Comparison of ENCODE assay signal across 8 mouse cellular contexts in genomic region chr7:98837901-98838300, GRCm38 (mm10). TPM values are rescaled to one million over a fixed set of nuclear protein-coding genes. Genes with fewer than 3 reads are reported as not detected.
A peak's percentile ranks its signal among the peaks of the same experiment; 100 is the strongest.
DNase-seq lines count a peak whose midpoint lies in the region; ATAC-seq and TF ChIP-seq lines count a peak whose summit lies in the region.

No protein-coding gene starts in this region.

- H3K27me3 ChIP-seq in forebrain, embryonic 13.5 days, result peaks cover 96% of the 10 kb centered on the region
- H3K27me3 ChIP-seq in heart, postnatal 0 days (ENCODE audit: control insufficient read depth, insufficient read depth, low read length), result peaks cover 46% of the 10 kb centered on the region
- peaks cover 88% of the 10 kb centered on the region for H3K27me3 ChIP-seq in liver, embryonic 16.5 days (ENCODE audit: control insufficient read depth, insufficient read depth, low read depth, low read length)
- peaks cover 88% of the 10 kb centered on the region for H3K27me3 ChIP-seq in neural tube, embryonic 15.5 days (replicated peaks)

- WGBS in forebrain, embryonic 13.5 days, result 1% methylated on average over 17 of the region's 17 CpGs
- WGBS in heart, postnatal 0 days, result under 1% methylated on average over 17 of the region's 17 CpGs
- WGBS in liver, embryonic 16.5 days (ENCODE audit: insufficient replicate concordance), result 3% methylated on average over 17 of the region's 17 CpGs
- 2% methylated on average over 17 of the region's 17 CpGs for WGBS in neural tube, embryonic 15.5 days

- H3K4me1 ChIP-seq in forebrain, embryonic 13.5 days, result peaks cover 52% of the 10 kb centered on the region
- H3K4me1 ChIP-seq in heart, postnatal 0 days (ENCODE audit: control insufficient read depth, insufficient read depth), result peaks cover 32% of the 10 kb centered on the region
- H3K4me1 ChIP-seq in liver, embryonic 16.5 days (ENCODE audit: control insufficient read depth, low read depth, low read length), result no peaks in the 10 kb centered on the region; the same call in 1 of the 2 replicates
- peaks cover 57% of the 10 kb centered on the region for H3K4me1 ChIP-seq in neural tube, embryonic 15.5 days

- H3K9me3 ChIP-seq in forebrain, embryonic 13.5 days (replicated peaks), result no peaks in the 10 kb centered on the region
- no peaks in the 10 kb centered on the region for H3K9me3 ChIP-seq in heart, postnatal 0 days (replicated peaks; ENCODE audit: control insufficient read depth, low read length)
- H3K9me3 ChIP-seq in liver, embryonic 16.5 days (replicated peaks; ENCODE audit: control insufficient read depth, low read length), result no peaks in the 10 kb centered on the region
- no peaks in the 10 kb centered on the region for H3K9me3 ChIP-seq in neural tube, embryonic 15.5 days (replicated peaks)

- peak; percentile 81 for ATAC-seq in forebrain, embryonic 13.5 days
- peak; percentile 66 for ATAC-seq in heart, postnatal 0 days (ENCODE audit: insufficient read depth, low read depth)
- ATAC-seq in liver, embryonic 16.5 days (ENCODE audit: low read depth), result 0 out of 2 replicates have a peak, but pooled peaks have one; percentile 41
- ATAC-seq in neural tube, embryonic 15.5 days (ENCODE audit: low FRiP score), result peak; percentile 78

- no peak for TF ChIP-seq EP300 in heart, postnatal 0 days (IDR thresholded peaks at IDR 0.05; ENCODE audit: low read depth)

- no peaks in the 10 kb centered on the region for H3K36me3 ChIP-seq in forebrain, embryonic 13.5 days (ENCODE audit: poor library complexity, severe bottlenecking)
- H3K36me3 ChIP-seq in heart, postnatal 0 days (replicated peaks; ENCODE audit: control insufficient read depth, insufficient read depth, low read length), result no peaks in the 10 kb centered on the region
- H3K36me3 ChIP-seq in liver, embryonic 16.5 days (ENCODE audit: control insufficient read depth, insufficient read depth), result no peaks in the 10 kb centered on the region
- H3K36me3 ChIP-seq in neural tube, embryonic 15.5 days, result no peaks in the 10 kb centered on the region

- H3K9ac ChIP-seq in forebrain, embryonic 13.5 days, result peak overlapping the region; percentile 27; the same call in 1 of the 2 replicates
- H3K9ac ChIP-seq in heart, postnatal 0 days (replicated peaks; ENCODE audit: low read depth, low read length), result no peak overlapping the region
- H3K9ac ChIP-seq in liver, embryonic 16.5 days (ENCODE audit: low read depth, low read length), result no peak overlapping the region
- 0 out of 2 replicates have a peak overlapping the region, but pooled peaks have one; percentile 55 for H3K9ac ChIP-seq in neural tube, embryonic 15.5 days (replicated peaks)

- H3K4me3 ChIP-seq in forebrain, embryonic 13.5 days, result peak overlapping the region; percentile 48
- H3K4me3 ChIP-seq in heart, postnatal 0 days (ENCODE audit: low read depth, low read length), result peak overlapping the region; percentile 60
- H3K4me3 ChIP-seq in liver, embryonic 16.5 days (ENCODE audit: low read depth, low read length), result no peak overlapping the region
- H3K4me3 ChIP-seq in neural tube, embryonic 15.5 days (replicated peaks), result peak overlapping the region; percentile 52

- H3K4me2 ChIP-seq in forebrain, embryonic 13.5 days, result peak overlapping the region; percentile 86
- H3K4me2 ChIP-seq in heart, postnatal 0 days (ENCODE audit: low read depth, low read length), result peak overlapping the region; percentile 94
- peak overlapping the region; percentile 54; the same call in 1 of the 2 replicates for H3K4me2 ChIP-seq in liver, embryonic 16.5 days (ENCODE audit: low read depth, low read length)
- peak overlapping the region; percentile 95 for H3K4me2 ChIP-seq in neural tube, embryonic 15.5 days

- no peak overlapping the region for H3K27ac ChIP-seq in forebrain, embryonic 13.5 days
- H3K27ac ChIP-seq in heart, postnatal 0 days (ENCODE audit: low read depth), result no peak overlapping the region
- no peak overlapping the region for H3K27ac ChIP-seq in liver, embryonic 16.5 days (ENCODE audit: low read length)
- H3K27ac ChIP-seq in neural tube, embryonic 15.5 days (replicated peaks), result no peak overlapping the region

- TF ChIP-seq CTCF in heart, postnatal 0 days (IDR thresholded peaks at IDR 0.05; ENCODE audit: low read depth), result peak; percentile 79

- DNase-seq in CD8-positive naive resting alpha-beta T cell, adult 2 months (ENCODE audit: low read depth in 2 of 2, low spot score in 2 of 2), result peak; percentile 41 to 59
- DNase-seq in c-Kit-positive CD71-positive TER-119-negative erythroid progenitor cells, embryonic 14.5 days (ENCODE audit: low read depth), result peak; percentile 28
- DNase-seq in heart, postnatal 0 days (ENCODE audit: low spot score), result peak; percentile 87
- DNase-seq in kidney, postnatal 36 days, result peak; percentile 80 to 93
- DNase-seq in thymus, adult 18-20 months, result peak; percentile 23 to 48

RNA-seq across cellular contexts. Expression of gene Wnt11, which starts 3.0 kb away (rescaled TPM):
- 0.19 and 0.23 TPM in 2 replicates for polyA plus RNA-seq in forebrain, embryonic 13.5 days (2015; fragmentation: Nextera tagmentation; extraction: Ambion mirVana)
- total RNA-seq in heart, postnatal 0 days (2014; rRNA removed; ENCODE audit: low replicate concordance), result 22.9 and 33.9 TPM in 2 replicates
- 4.3 and 4.4 TPM in 2 replicates for polyA plus RNA-seq in heart, postnatal 0 days (2015; fragmentation: Nextera tagmentation; extraction: Ambion mirVana)
- 0.20 and 0.25 TPM in 2 replicates for polyA plus RNA-seq in liver, embryonic 16.5 days (2015; fragmentation: Nextera tagmentation; extraction: Ambion mirVana)
- 1.9 and 2.5 TPM in 2 replicates for polyA plus RNA-seq in neural tube, embryonic 15.5 days (2015; fragmentation: Nextera tagmentation; extraction: Ambion mirVana)

Comparison
In these comparisons a context has a peak if more than half of its experiments do, and no peak if none do; other contexts are left out.
1. DNase-seq: peak in every context shown above with its lines; median percentile 87 in heart, postnatal 0 days; 86 in kidney, postnatal 36 days; 50 in CD8-positive naive resting alpha-beta T cell, adult 2 months; 36 in thymus, adult 18-20 months; 28 in c-Kit-positive CD71-positive TER-119-negative erythroid progenitor cells, embryonic 14.5 days.
2. H3K9ac ChIP-seq: peak in forebrain, embryonic 13.5 days (single experiment) and neural tube, embryonic 15.5 days (single experiment); none in heart, postnatal 0 days (single experiment) and liver, embryonic 16.5 days (single experiment).
3. Peak in every context shown above with its lines, with median percentiles within 50 percentile points of each other: ATAC-seq and H3K4me2 ChIP-seq.